Mouse (Mus musculus) splenic B cell, adult 2 months (primary cell): ENCODE measurements around the gene Crx.

Experiments
- DNase-seq: peaks from one replicate; pipeline ENCODE4 v3.0.0-alpha.2; 2011; ENCODE audit warnings: low read depth, low spot score
- H3K27me3 ChIP-seq: 2 replicates; pipeline ENCODE4 v1.6.1; 2012; ENCODE audit warnings: mild to moderate bottlenecking, low read length, moderate library complexity, mixed read lengths; ENCODE audit not compliant: control insufficient read depth, poor library complexity, insufficient read depth, severe bottlenecking
- H3K36me3 ChIP-seq: 2 replicates; pipeline ENCODE4 v1.6.1; 2012; ENCODE audit warnings: mild to moderate bottlenecking, low read length, moderate library complexity, mixed read lengths; ENCODE audit not compliant: control insufficient read depth, poor library complexity, insufficient read depth, severe bottlenecking

Crx gene

GRCm38 (mm10) chr7:15905861-15906260 is 26.1 kb upstream of the Crx start:
- Histone ChIP-seq H3K27me3 (no peaks in the 10 kb centered on the region), H3K36me3 (no peaks in the 10 kb centered on the region)
- no peak for DNase-seq

- DNase-seq, result no peak
Measured at GRCm38 (mm10) chr7:15901366-15902048, 21.7 kb upstream of the Crx start.

GRCm38 (mm10) chr7:15894251-15894650 is 14.5 kb upstream of the Crx start:
- H3K27me3 ChIP-seq, result no peaks in the 10 kb centered on the region
- no peaks in the 10 kb centered on the region for H3K36me3 ChIP-seq
- DNase-seq, result no peak

More at GRCm38 (mm10) chr7:15901366-15902048, 21.7 kb upstream of the Crx start:
- Histone ChIP-seq H3K36me3 (no peaks in the 10 kb centered on the region), H3K27me3 (no peaks in the 10 kb centered on the region)

GRCm38 (mm10) chr7:15884127-15884526 is 4.4 kb upstream of the Crx start:
- Histone ChIP-seq H3K27me3 (no peaks in the 10 kb centered on the region), H3K36me3 (no peaks in the 10 kb centered on the region)
- no peak for DNase-seq

- no peaks in the 10 kb centered on the region for H3K27me3 ChIP-seq
- DNase-seq, result no peak
Measured at GRCm38 (mm10) chr7:15882317-15882716, 2.5 kb upstream of the Crx start, which contains the start of gene Crxos. Gene Crxos (plus strand): TSS chr7:15882617.

GRCm38 (mm10) chr7:15881831-15882230 is 2.1 kb upstream of the Crx start:
- DNase-seq, result no peak
- Histone ChIP-seq H3K36me3 (no peaks in the 10 kb centered on the region), H3K27me3 (no peaks in the 10 kb centered on the region)

More at GRCm38 (mm10) chr7:15882317-15882716, 2.5 kb upstream of the Crx start, which contains the start of gene Crxos:
- no peaks in the 10 kb centered on the region for H3K36me3 ChIP-seq

GRCm38 (mm10) chr7:15881388-15881787 is 1.6 kb upstream of the Crx start:
- Histone ChIP-seq H3K36me3 (no peaks in the 10 kb centered on the region), H3K27me3 (no peaks in the 10 kb centered on the region)
- DNase-seq, result no peak

GRCm38 (mm10) chr7:15864104-15864503 is 15.7 kb downstream of the Crx start:
- no peak for DNase-seq

GRCm38 (mm10) chr7:15859657-15860056 is 20.1 kb downstream of the Crx start:
- no peaks in the 10 kb centered on the region for H3K36me3 ChIP-seq
- H3K27me3 ChIP-seq, result no peaks in the 10 kb centered on the region
- DNase-seq, result no peak

More at GRCm38 (mm10) chr7:15864104-15864503, 15.7 kb downstream of the Crx start:
- Histone ChIP-seq H3K36me3 (no peaks in the 10 kb centered on the region), H3K27me3 (no peaks in the 10 kb centered on the region)

- no peak for DNase-seq
- H3K36me3 ChIP-seq, result no peaks in the 10 kb centered on the region
- H3K27me3 ChIP-seq, result no peaks in the 10 kb centered on the region
Measured at GRCm38 (mm10) chr7:15839578-15839977, 40.2 kb downstream of the Crx start, which contains the start of gene Obox6. Gene Obox6 (minus strand): TSS chr7:15839678.
